Mouse (Mus musculus): ENCODE measurements around the gene Scd1. TPM values are rescaled to one million over a fixed set of nuclear protein-coding genes. Genes with fewer than 3 reads are reported as not detected.

The Scd1 gene
- polyA plus RNA-seq, 2 experiments = 6.8 to 19.5 TPM

DNA sequence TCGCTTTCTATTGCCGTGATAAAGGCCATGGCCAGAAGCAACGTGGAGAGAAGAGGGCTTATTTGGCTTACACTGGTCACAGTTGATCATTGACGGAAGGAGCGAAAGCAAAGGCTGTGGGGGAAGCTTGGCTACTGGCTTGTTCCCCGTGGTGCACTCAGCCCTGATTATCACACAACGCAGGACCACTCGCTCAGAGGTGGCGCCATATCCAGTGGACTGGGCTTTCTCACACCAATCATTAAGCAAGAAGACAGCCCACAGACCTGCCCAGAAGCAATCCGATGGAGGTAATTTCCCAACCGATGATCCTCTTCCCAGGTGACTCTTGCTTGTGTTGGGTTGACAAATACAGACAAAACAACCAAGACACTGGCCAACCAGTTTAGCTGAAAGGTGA lies 11.9 kb upstream of the Scd1 start:
- no peaks in the 10 kb centered on the region for H3K27me3 ChIP-seq (ENCODE audit: control insufficient read depth, insufficient read depth, low read length)
- H3K4me3 ChIP-seq (replicated peaks; ENCODE audit: low read length) = no peak overlapping the region
- no peaks in the 10 kb centered on the region for H3K4me1 ChIP-seq (ENCODE audit: control insufficient read depth, insufficient read depth, low read length)
- DNase-seq (ENCODE audit: low spot score) (no peak), ATAC-seq (ENCODE audit: low FRiP score, low read depth) (no peak)
- H3K9me3 ChIP-seq (ENCODE audit: control insufficient read depth, low read length) = no peaks in the 10 kb centered on the region
- 57% methylated on average over 11 of the region's 11 CpGs for WGBS
- H3K36me3 ChIP-seq (ENCODE audit: control insufficient read depth, insufficient read depth, low read length) = no peaks in the 10 kb centered on the region
- H3K4me2 ChIP-seq (replicated peaks; ENCODE audit: low read depth, low read length, severe bottlenecking) = no peak overlapping the region
- no peak overlapping the region for H3K9ac ChIP-seq (ENCODE audit: low read depth, low read length, severe bottlenecking)
- TF ChIP-seq POLR2A (IDR thresholded peaks at IDR 0.05; ENCODE audit: borderline replicate concordance, extremely low read depth, insufficient read depth, insufficient read length) = no peak
- H3K27ac ChIP-seq (replicated peaks; ENCODE audit: low read depth, low read length) = no peak overlapping the region

DNA sequence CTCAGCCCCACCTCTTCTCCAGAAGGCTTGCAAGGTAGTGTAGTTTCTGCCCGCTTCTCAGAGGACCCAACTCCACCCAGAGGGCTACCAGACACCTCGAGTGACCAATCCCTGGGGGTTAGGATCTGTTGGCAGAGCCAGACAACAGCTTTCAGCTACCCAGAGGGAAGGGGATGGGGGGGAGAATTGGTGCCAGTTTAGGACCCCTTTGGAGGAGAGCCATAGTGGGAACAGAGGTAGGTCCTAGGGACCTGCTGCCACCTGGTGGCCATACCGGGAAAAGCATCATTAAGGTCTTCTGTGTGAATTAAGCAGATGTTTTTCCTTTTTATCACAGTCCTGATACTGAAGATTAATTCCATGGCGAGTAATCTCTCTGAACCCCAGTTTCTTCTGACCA lies 11.3 kb upstream of the Scd1 start:
- Histone ChIP-seq H3K4me2 (replicated peaks; ENCODE audit: low read depth, low read length, severe bottlenecking) (no peak overlapping the region), H3K4me3 (replicated peaks; ENCODE audit: low read length) (no peak overlapping the region), H3K9ac (ENCODE audit: low read depth, low read length, severe bottlenecking) (no peak overlapping the region), H3K36me3 (ENCODE audit: control insufficient read depth, insufficient read depth, low read length) (no peaks in the 10 kb centered on the region), H3K27me3 (ENCODE audit: control insufficient read depth, insufficient read depth, low read length) (no peaks in the 10 kb centered on the region), H3K27ac (replicated peaks; ENCODE audit: low read depth, low read length) (no peak overlapping the region), H3K4me1 (ENCODE audit: control insufficient read depth, insufficient read depth, low read length) (no peaks in the 10 kb centered on the region), H3K9me3 (ENCODE audit: control insufficient read depth, low read length) (no peaks in the 10 kb centered on the region)
- DNase-seq (ENCODE audit: low spot score) (peak; percentile 83), ATAC-seq (ENCODE audit: low FRiP score, low read depth) (no peak)
- TF ChIP-seq POLR2A (IDR thresholded peaks at IDR 0.05; ENCODE audit: borderline replicate concordance, extremely low read depth, insufficient read depth, insufficient read length) = no peak
- 18% methylated on average over 4 of the region's 4 CpGs for WGBS

DNA sequence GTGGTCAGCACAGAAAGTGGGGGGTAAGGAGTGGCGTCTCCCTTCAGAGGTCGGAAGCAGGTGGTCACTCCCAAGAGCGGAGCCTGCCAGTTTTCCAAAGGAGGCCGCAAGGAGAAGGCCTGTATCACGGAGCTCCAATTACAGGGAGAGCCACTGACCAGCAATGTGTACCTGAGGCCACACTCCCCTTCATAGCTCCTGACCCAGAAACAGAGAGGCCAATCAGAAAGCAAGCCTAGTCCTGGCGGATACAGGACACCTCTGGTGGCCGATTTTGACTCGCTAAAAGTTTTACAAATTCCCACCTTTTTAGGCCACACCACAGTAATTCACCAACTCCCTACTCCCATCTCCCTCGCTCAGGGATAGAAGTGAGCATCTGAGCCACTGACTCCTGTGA lies 10.9 kb upstream of the Scd1 start:
- no peaks in the 10 kb centered on the region for H3K9me3 ChIP-seq (ENCODE audit: control insufficient read depth, low read length)
- H3K27me3 ChIP-seq (ENCODE audit: control insufficient read depth, insufficient read depth, low read length) = no peaks in the 10 kb centered on the region
- DNase-seq (ENCODE audit: low spot score) = no peak
- 66% methylated on average over 9 of the region's 9 CpGs for WGBS
- no peaks in the 10 kb centered on the region for H3K36me3 ChIP-seq (ENCODE audit: control insufficient read depth, insufficient read depth, low read length)
- no peaks in the 10 kb centered on the region for H3K4me1 ChIP-seq (ENCODE audit: control insufficient read depth, insufficient read depth, low read length)
- no peak overlapping the region for H3K27ac ChIP-seq (replicated peaks; ENCODE audit: low read depth, low read length)
- no peak overlapping the region for H3K4me3 ChIP-seq (replicated peaks; ENCODE audit: low read length)
- no peak for ATAC-seq (ENCODE audit: low FRiP score, low read depth)
- no peak overlapping the region for H3K9ac ChIP-seq (ENCODE audit: low read depth, low read length, severe bottlenecking)
- H3K4me2 ChIP-seq (replicated peaks; ENCODE audit: low read depth, low read length, severe bottlenecking) = no peak overlapping the region
- no peak for TF ChIP-seq POLR2A (IDR thresholded peaks at IDR 0.05; ENCODE audit: borderline replicate concordance, extremely low read depth, insufficient read depth, insufficient read length)

DNA sequence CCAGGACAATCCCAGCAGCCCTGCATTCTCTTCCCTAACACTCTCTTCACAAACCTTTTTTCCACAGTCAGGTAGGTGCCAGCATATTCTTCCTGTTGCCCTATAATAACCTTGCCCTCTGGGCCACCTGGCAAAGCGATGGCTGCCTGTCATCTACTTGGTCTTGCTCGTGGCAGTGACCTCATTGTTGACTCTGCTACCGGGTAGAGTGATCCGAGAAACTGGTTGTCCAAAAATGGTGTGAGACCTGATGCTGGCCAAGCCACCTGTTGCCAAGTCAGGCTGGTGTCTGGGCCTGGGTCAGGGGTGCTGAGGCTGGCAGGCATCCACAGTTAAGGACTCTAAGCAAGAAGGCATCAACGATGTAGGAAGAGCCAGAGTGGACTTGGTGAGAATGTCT lies 10.4 kb upstream of the Scd1 start:
- Histone ChIP-seq H3K9me3 (ENCODE audit: control insufficient read depth, low read length) (no peaks in the 10 kb centered on the region), H3K9ac (ENCODE audit: low read depth, low read length, severe bottlenecking) (no peak overlapping the region), H3K4me2 (replicated peaks; ENCODE audit: low read depth, low read length, severe bottlenecking) (no peak overlapping the region), H3K27ac (replicated peaks; ENCODE audit: low read depth, low read length) (no peak overlapping the region), H3K4me1 (ENCODE audit: control insufficient read depth, insufficient read depth, low read length) (no peaks in the 10 kb centered on the region), H3K27me3 (ENCODE audit: control insufficient read depth, insufficient read depth, low read length) (no peaks in the 10 kb centered on the region), H3K36me3 (ENCODE audit: control insufficient read depth, insufficient read depth, low read length) (no peaks in the 10 kb centered on the region), H3K4me3 (replicated peaks; ENCODE audit: low read length) (no peak overlapping the region)
- no peak for DNase-seq (ENCODE audit: low spot score)
- no peak for ATAC-seq (ENCODE audit: low FRiP score, low read depth)
- WGBS = 78% methylated on average over 5 of the region's 5 CpGs
- no peak for TF ChIP-seq POLR2A (IDR thresholded peaks at IDR 0.05; ENCODE audit: borderline replicate concordance, extremely low read depth, insufficient read depth, insufficient read length)

DNA sequence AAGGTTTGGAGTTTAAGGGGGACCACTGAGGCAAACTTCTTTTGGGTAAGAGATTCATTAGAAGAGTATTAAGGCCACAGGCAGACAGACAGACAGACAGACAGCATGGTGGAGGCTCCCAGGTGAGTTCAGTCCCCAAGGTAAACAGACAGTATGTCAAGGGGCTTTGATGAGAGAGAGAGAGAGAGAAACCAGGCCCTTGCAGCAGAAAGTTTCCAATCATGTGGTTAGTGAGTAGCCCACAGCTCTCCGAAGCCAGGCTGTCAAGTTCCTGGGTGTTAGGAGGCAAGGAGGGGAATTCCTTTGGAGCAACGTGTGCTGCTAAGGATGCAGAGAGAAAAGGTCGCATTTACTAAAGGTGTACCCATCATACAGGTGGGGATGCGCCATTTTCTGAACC lies 9.8 kb upstream of the Scd1 start:
- WGBS = 59% methylated on average over 4 of the region's 4 CpGs
- Histone ChIP-seq H3K27ac (replicated peaks; ENCODE audit: low read depth, low read length) (no peak overlapping the region), H3K4me3 (replicated peaks; ENCODE audit: low read length) (no peak overlapping the region), H3K4me1 (ENCODE audit: control insufficient read depth, insufficient read depth, low read length) (no peaks in the 10 kb centered on the region), H3K9me3 (ENCODE audit: control insufficient read depth, low read length) (no peaks in the 10 kb centered on the region), H3K27me3 (ENCODE audit: control insufficient read depth, insufficient read depth, low read length) (no peaks in the 10 kb centered on the region), H3K36me3 (ENCODE audit: control insufficient read depth, insufficient read depth, low read length) (no peaks in the 10 kb centered on the region), H3K9ac (ENCODE audit: low read depth, low read length, severe bottlenecking) (no peak overlapping the region), H3K4me2 (replicated peaks; ENCODE audit: low read depth, low read length, severe bottlenecking) (no peak overlapping the region)
- no peak for TF ChIP-seq POLR2A (IDR thresholded peaks at IDR 0.05; ENCODE audit: borderline replicate concordance, extremely low read depth, insufficient read depth, insufficient read length)
- DNase-seq (ENCODE audit: low spot score) = no peak
- no peak for ATAC-seq (ENCODE audit: low FRiP score, low read depth)

DNA sequence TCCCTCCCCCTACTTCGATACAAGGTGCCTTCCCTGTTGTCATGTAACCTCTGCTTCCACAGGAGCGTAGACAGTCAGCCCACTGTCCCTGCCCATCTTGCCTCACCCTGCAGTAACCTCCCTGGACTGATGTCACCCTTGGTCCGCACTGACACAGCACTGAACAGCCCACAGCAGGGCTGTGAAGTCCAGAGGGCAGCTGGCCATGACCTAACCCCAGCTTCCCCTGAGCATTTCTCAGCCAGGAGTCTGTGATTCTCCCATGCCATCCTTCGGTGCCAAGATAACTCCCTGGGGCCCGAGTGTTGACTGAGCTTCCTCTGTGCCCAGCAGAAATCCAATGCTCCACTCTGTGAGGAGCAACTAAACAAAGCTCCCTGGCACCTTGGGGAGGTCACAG lies 8.6 kb upstream of the Scd1 start:
- Histone ChIP-seq H3K9ac (ENCODE audit: low read depth, low read length, severe bottlenecking) (no peak overlapping the region), H3K27me3 (ENCODE audit: control insufficient read depth, insufficient read depth, low read length) (no peaks in the 10 kb centered on the region), H3K36me3 (ENCODE audit: control insufficient read depth, insufficient read depth, low read length) (no peaks in the 10 kb centered on the region), H3K4me1 (ENCODE audit: control insufficient read depth, insufficient read depth, low read length) (no peaks in the 10 kb centered on the region), H3K4me3 (replicated peaks; ENCODE audit: low read length) (no peak overlapping the region), H3K9me3 (ENCODE audit: control insufficient read depth, low read length) (no peaks in the 10 kb centered on the region), H3K4me2 (replicated peaks; ENCODE audit: low read depth, low read length, severe bottlenecking) (no peak overlapping the region), H3K27ac (replicated peaks; ENCODE audit: low read depth, low read length) (no peak overlapping the region)
- DNase-seq (ENCODE audit: low spot score) = no peak
- TF ChIP-seq POLR2A (IDR thresholded peaks at IDR 0.05; ENCODE audit: borderline replicate concordance, extremely low read depth, insufficient read depth, insufficient read length) = no peak
- ATAC-seq (ENCODE audit: low FRiP score, low read depth) = no peak
- WGBS = 82% methylated on average over 5 of the region's 5 CpGs

All from limb, embryonic 14.5 days (tissue).